Mouse (Mus musculus) embryonic fibroblast, embryonic 13.5 days (primary cell): Measurements from ENCODE around the gene Dnpep. TPM values are rescaled to one million over a fixed set of nuclear protein-coding genes. Genes with fewer than 3 reads are reported as not detected.

Experiments used
- H3K27ac ChIP-seq: 2 replicates; pipeline ENCODE4 v1.5.1; 2012; ENCODE audit warnings: low read length, control low read depth, inconsistent platforms; ENCODE audit not compliant: insufficient read depth
- H3K4me1 ChIP-seq: 2 replicates; pipeline ENCODE4 v1.6.1; 2011; ENCODE audit warnings: low read length; ENCODE audit not compliant: control insufficient read depth, insufficient read depth
- H3K4me3 ChIP-seq: 2 replicates; pipeline ENCODE4 v1.5.1; 2011; ENCODE audit warnings: mild to moderate bottlenecking, control low read depth, low read length; ENCODE audit not compliant: insufficient read depth
- CTCF ChIP-seq: IDR thresholded peaks from 2 replicates; pipeline ENCODE4 v1.5.1; 2011; ENCODE audit warnings: mild to moderate bottlenecking, control low read depth, low read length, moderate library complexity, borderline replicate concordance; ENCODE audit not compliant: insufficient read depth
- POLR2A ChIP-seq: IDR thresholded peaks from 2 replicates; pipeline ENCODE4 v1.6.1; 2011; ENCODE audit warnings: low read depth, mild to moderate bottlenecking, control low read depth, low read length, moderate library complexity
- polyA plus RNA-seq: library from polyadenylated mRNA; stranded (reverse); fragments of >200 nt; gene quantifications from 2 replicates; pipeline ENCODE4 v1.2.4, GENCODE M21; 2011; ENCODE audit warnings: low read depth; ENCODE audit not compliant: missing spikeins, insufficient read length

Gene Dnpep
- polyA plus RNA-seq, 1 experiment = 79.7 TPM

DNA sequence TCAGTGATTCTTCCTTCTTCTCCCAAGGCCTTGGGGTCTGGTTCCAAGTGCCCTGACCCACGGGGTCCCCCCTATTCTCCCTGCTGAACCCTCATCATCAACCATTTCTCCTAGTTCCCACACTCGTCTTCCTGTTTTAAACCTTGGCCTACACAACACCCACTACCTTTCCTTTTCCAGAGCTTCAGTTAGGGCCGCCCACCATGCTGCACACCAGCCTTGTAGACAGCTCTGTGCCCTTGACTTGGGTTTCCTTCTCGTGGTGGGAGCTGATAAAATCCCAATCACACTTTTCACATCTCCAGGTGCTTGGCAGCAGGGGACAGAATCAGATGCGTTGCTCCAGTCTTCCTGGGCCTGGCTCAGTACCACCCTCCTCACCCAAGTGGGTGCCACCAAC is 23.5 kb downstream of the Dnpep start:
- Histone ChIP-seq H3K4me3 (no peak overlapping the region), H3K4me1 (peaks cover 21% of the 10 kb centered on the region)
- no peak for TF ChIP-seq CTCF
- no peak for TF ChIP-seq POLR2A

GRCm38 (mm10) chr1:75293331-75293701 is 24.5 kb downstream of the Dnpep start:
- no peak for TF ChIP-seq CTCF
- no peak for TF ChIP-seq POLR2A
- Histone ChIP-seq H3K27ac (peak overlapping the region; percentile 88), H3K4me1 (peaks cover 18% of the 10 kb centered on the region)

More for the DNA sequence above, 23.5 kb downstream of the Dnpep start:
- H3K27ac ChIP-seq = no peak overlapping the region

GRCm38 (mm10) chr1:75292476-75293330 is 25.1 kb downstream of the Dnpep start:
- no peak overlapping the region for H3K4me3 ChIP-seq
- TF ChIP-seq POLR2A = no peak
- no peak for TF ChIP-seq CTCF
- peak overlapping the region; percentile 91 for H3K27ac ChIP-seq
- peaks cover 18% of the 10 kb centered on the region for H3K4me1 ChIP-seq

More at GRCm38 (mm10) chr1:75293331-75293701, 24.5 kb downstream of the Dnpep start:
- no peak overlapping the region for H3K4me3 ChIP-seq

- no peak overlapping the region for H3K4me3 ChIP-seq
- H3K4me1 ChIP-seq = peaks cover 18% of the 10 kb centered on the region
- H3K27ac ChIP-seq = peak overlapping the region; percentile 91; the same call in 1 of the 2 replicates
- TF ChIP-seq POLR2A (no peak), CTCF (no peak)
Observed at GRCm38 (mm10) chr1:75291321-75291720, 26.5 kb downstream of the Dnpep start.

- Histone ChIP-seq H3K27ac (no peak overlapping the region), H3K4me3 (no peak overlapping the region), H3K4me1 (peaks cover 18% of the 10 kb centered on the region)
- TF ChIP-seq POLR2A = no peak
- no peak for TF ChIP-seq CTCF
Observed at GRCm38 (mm10) chr1:75290582-75290981, 27.2 kb downstream of the Dnpep start.

DNA sequence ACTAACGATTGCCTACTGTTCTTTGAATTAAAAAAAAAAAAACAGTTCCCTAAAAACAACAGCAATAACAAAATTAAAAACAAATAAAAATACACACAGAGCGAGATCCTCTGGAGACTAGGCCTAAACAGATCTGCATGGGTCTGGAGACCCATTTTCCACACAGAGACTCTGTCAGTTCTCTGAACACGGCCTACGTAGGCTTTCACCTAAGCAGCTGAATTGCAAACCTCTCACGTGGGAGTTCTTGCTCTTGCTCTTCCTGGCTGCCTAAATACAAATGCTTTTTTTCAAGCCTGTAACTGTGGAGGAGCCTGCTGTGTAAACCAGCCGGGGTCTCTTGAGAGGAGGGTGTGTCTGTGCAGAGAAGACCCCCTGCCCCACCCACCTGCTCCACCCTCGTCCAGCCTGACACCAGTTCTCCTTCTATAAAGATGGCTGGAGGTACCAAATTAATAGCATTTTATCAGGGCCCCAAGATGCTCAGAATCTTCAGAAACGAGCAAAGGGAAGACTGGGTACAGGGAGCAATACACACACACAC is 27.8 kb downstream of the Dnpep start:
- H3K4me3 ChIP-seq = no peak overlapping the region
- H3K4me1 ChIP-seq = peaks cover 18% of the 10 kb centered on the region
- H3K27ac ChIP-seq = no peak overlapping the region
- no peak for TF ChIP-seq CTCF
- no peak for TF ChIP-seq POLR2A

GRCm38 (mm10) chr1:75289376-75289775 is 28.4 kb downstream of the Dnpep start:
- Histone ChIP-seq H3K27ac (no peak overlapping the region), H3K4me1 (peaks cover 18% of the 10 kb centered on the region), H3K4me3 (no peak overlapping the region)
- no peak for TF ChIP-seq POLR2A
- no peak for TF ChIP-seq CTCF

GRCm38 (mm10) chr1:75284911-75285310 is 32.9 kb downstream of the Dnpep start:
- H3K4me1 ChIP-seq = no peaks in the 10 kb centered on the region
- no peak overlapping the region for H3K27ac ChIP-seq
- TF ChIP-seq CTCF (no peak), POLR2A (no peak)
- H3K4me3 ChIP-seq = no peak overlapping the region

DNA sequence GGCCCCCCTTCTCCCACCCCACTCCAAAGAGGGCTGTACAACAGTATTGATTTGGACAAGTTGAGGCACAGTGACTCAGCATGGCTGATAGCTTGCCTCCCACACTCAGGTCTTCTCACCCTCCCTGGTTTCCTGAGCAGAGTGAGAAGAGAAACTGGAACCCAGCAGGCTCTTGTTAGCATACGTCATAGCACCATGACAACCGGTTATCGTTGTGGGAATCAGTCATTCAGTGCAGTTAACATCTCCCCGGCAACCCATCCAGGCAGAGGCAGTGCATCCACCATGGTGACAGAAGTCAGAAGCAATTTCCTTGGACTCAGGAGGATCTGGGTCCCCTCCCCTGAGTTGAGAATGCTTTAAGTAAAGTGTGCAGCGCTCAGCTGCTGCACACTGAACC is 34.8 kb downstream of the Dnpep start:
- Histone ChIP-seq H3K4me3 (no peak overlapping the region), H3K4me1 (no peaks in the 10 kb centered on the region), H3K27ac (no peak overlapping the region)
- no peak for TF ChIP-seq CTCF
- no peak for TF ChIP-seq POLR2A

DNA sequence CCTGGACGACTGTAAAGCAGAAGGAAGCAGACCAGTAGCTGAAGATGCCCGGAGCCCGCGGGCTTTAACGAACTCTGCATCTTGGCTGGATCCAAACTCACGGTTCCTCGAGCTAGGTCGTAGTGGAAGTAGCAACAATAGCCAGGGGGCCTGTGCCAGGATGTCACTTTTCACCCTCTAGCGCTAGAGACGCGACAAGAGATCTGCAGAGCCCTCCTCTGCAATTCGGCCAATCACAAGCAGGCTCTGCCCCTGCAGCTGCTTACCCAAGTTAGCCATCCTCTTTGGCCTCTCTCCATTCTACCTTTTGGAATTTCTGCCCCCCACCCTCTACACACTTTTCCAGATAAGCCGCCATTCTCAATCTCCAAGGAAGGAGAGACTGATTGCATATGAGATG is 39.6 kb downstream of the Dnpep start, which contains the start of gene Resp18:
TSS of gene Resp18 (minus strand) at position 188 of the 400 bp plus-strand sequence.
- Histone ChIP-seq H3K4me1 (no peaks in the 10 kb centered on the region), H3K27ac (no peak within 1 kb of the TSS), H3K4me3 (no peak within 1 kb of the TSS)
- TF ChIP-seq POLR2A (no peak), CTCF (no peak)
